ENCODE assay signal across 16 mouse cellular contexts in genomic region chr1:127363638-127364037, GRCm38 (mm10).
DNase-seq lines count a peak whose midpoint lies in the region; ATAC-seq lines count a peak whose summit lies in the region.
"Had no signal": no experiment of that assay in that cellular context is flagged by ENCODE, and none has a peak within 500 bp of the region (broad histone marks: within the 10 kb centered on the region; RNA-seq: fewer than 3 reads in every experiment).

No protein-coding gene starts in this region.

- no peaks in the 10 kb centered on the region for H3K4me1 ChIP-seq in liver, embryonic 16.5 days (ENCODE audit: control insufficient read depth, low read depth, low read length)
- peaks cover 15% of the 10 kb centered on the region for H3K4me1 ChIP-seq in embryonic facial prominence, embryonic 10.5 days
- H3K4me1 ChIP-seq: forebrain, embryonic 15.5 days; neural tube, embryonic 13.5 days had no signal

- no peaks in the 10 kb centered on the region for H3K27me3 ChIP-seq in liver, embryonic 16.5 days (ENCODE audit: control insufficient read depth, insufficient read depth, low read depth, low read length)
- H3K27me3 ChIP-seq in embryonic facial prominence, embryonic 10.5 days (replicated peaks; ENCODE audit: low read depth, poor library complexity, severe bottlenecking) = no peaks in the 10 kb centered on the region
- H3K27me3 ChIP-seq: forebrain, embryonic 15.5 days; neural tube, embryonic 13.5 days had no signal

- H3K9ac ChIP-seq in liver, embryonic 16.5 days (ENCODE audit: low read depth, low read length) = no peak overlapping the region
- H3K9ac ChIP-seq: forebrain, embryonic 15.5 days; lung, embryonic 14.5 days; neural tube, embryonic 13.5 days had no signal

- H3K4me2 ChIP-seq in liver, embryonic 16.5 days (ENCODE audit: low read depth, low read length) = no peak overlapping the region
- H3K4me2 ChIP-seq: forebrain, embryonic 15.5 days; lung, embryonic 14.5 days; neural tube, embryonic 13.5 days had no signal

- H3K4me3 ChIP-seq in liver, embryonic 16.5 days (ENCODE audit: low read depth, low read length) = no peak overlapping the region
- no peak overlapping the region for H3K4me3 ChIP-seq in embryonic facial prominence, embryonic 10.5 days
- H3K4me3 ChIP-seq: forebrain, embryonic 15.5 days; heart, embryonic 10.5 days; neural tube, embryonic 13.5 days had no signal

- DNase-seq in adrenal gland, postnatal 10 days = peak; percentile 49
- DNase-seq in adrenal gland, adult 8-10 months = no peak
- DNase-seq in 416B (ENCODE audit: low read depth) = peak; percentile 43
- peak; percentile 82 for DNase-seq in fat pad, adult 2 months (ENCODE audit: extremely low read depth, low read depth, low spot score)
- no peak for DNase-seq in right cerebral cortex, postnatal 25 days
- DNase-seq in T-cell, adult 2 months (ENCODE audit: low spot score) = no peak
- no peak for DNase-seq in embryonic facial prominence, embryonic 10.5 days (ENCODE audit: low spot score)
- DNase-seq: gastrocnemius, postnatal 14 days; layer of hippocampus, postnatal 36 days; left cerebral cortex, postnatal 4 days; lung, embryonic 14.5 days had no signal

- no peaks in the 10 kb centered on the region for H3K9me3 ChIP-seq in liver, embryonic 16.5 days (replicated peaks; ENCODE audit: control insufficient read depth, low read length)
- no peaks in the 10 kb centered on the region for H3K9me3 ChIP-seq in embryonic facial prominence, embryonic 10.5 days
- H3K9me3 ChIP-seq: forebrain, embryonic 15.5 days; heart, embryonic 10.5 days; neural tube, embryonic 13.5 days had no signal

- no peak overlapping the region for H3K27ac ChIP-seq in liver, embryonic 16.5 days (ENCODE audit: low read length)
- H3K27ac ChIP-seq in embryonic facial prominence, embryonic 10.5 days (replicated peaks) = no peak overlapping the region
- H3K27ac ChIP-seq: forebrain, embryonic 15.5 days; heart, embryonic 10.5 days; neural tube, embryonic 13.5 days had no signal

- H3K36me3 ChIP-seq in liver, embryonic 16.5 days (ENCODE audit: control insufficient read depth, insufficient read depth) = no peaks in the 10 kb centered on the region
- H3K36me3 ChIP-seq in embryonic facial prominence, embryonic 10.5 days (replicated peaks) = peaks cover 40% of the 10 kb centered on the region; the same call in 1 of the 2 replicates

- peak; percentile 24; the same call in 1 of the 2 replicates for ATAC-seq in liver, embryonic 16.5 days (ENCODE audit: low read depth)
- ATAC-seq: forebrain, embryonic 15.5 days; hindbrain, embryonic 16.5 days had no signal

- WGBS in liver, embryonic 16.5 days (ENCODE audit: insufficient replicate concordance) = 28% methylated on average over 7 of the region's 7 CpGs
- 86% methylated on average over 7 of the region's 7 CpGs for WGBS in embryonic facial prominence, embryonic 10.5 days

Comparison
In these comparisons a context has a peak if more than half of its experiments do, and no peak if none do; other contexts are left out.
1. DNase-seq: peak in adrenal gland, postnatal 10 days (single experiment), 416B (single experiment) and fat pad, adult 2 months (single experiment); none in adrenal gland, adult 8-10 months (single experiment), right cerebral cortex, postnatal 25 days (single experiment), T-cell, adult 2 months (single experiment) and embryonic facial prominence, embryonic 10.5 days (single experiment).